Mouse (Mus musculus) intestine, embryonic 14.5 days (tissue): Measurements from ENCODE around the gene Knl1. TPM values are rescaled to one million over a fixed set of nuclear protein-coding genes. Genes with fewer than 3 reads are reported as not detected.
"Not testable (repeated sequence)": the region's sequence is repeated elsewhere in the genome, so short reads cannot be mapped to it uniquely, and the experiment has no call there.

Experiments used
- ATAC-seq: fragments of 200-750 bp; cut with Nextera tagmentation; replicated peaks from 2 replicates; pipeline ENCODE4 v1.8.0; 2017; ENCODE audit warnings: low read depth, moderate number of reproducible peaks, moderate TSS enrichment, moderate library complexity; ENCODE audit not compliant: low FRiP score, low TSS enrichment
- DNase-seq: peaks from one replicate; pipeline ENCODE4 v3.0.0-alpha.2; 2018; ENCODE audit warnings: low spot score
- H3K27ac ChIP-seq: fragments of 300-500 bp; sonication (generic); 2 replicates; pipeline ENCODE4 v1.5.1; 2014; ENCODE audit warnings: low read depth, mild to moderate bottlenecking, control low read depth
- H3K27me3 ChIP-seq: fragments of 300-500 bp; sonication (generic); replicated peaks from 2 replicates; pipeline ENCODE4 v1.6.1; 2014; ENCODE audit warnings: low read length, control low read depth; ENCODE audit not compliant: control insufficient read depth, insufficient read depth
- H3K36me3 ChIP-seq: fragments of 300-500 bp; sonication (generic); 2 replicates; pipeline ENCODE4 v1.6.1; 2014; ENCODE audit warnings: low read length, control low read depth; ENCODE audit not compliant: control insufficient read depth, insufficient read depth
- H3K4me1 ChIP-seq: fragments of 300-500 bp; sonication (generic); replicated peaks from 2 replicates; pipeline ENCODE4 v1.6.1; 2014; ENCODE audit warnings: low read length, control low read depth, mixed read lengths; ENCODE audit not compliant: control insufficient read depth, insufficient read depth
- H3K4me2 ChIP-seq: fragments of 300-500 bp; sonication (generic); 2 replicates; pipeline ENCODE4 v1.6.1; 2014; ENCODE audit warnings: low read length
- H3K4me3 ChIP-seq: fragments of 300-500 bp; sonication (generic); 2 replicates; pipeline ENCODE4 v1.5.1; 2014; ENCODE audit warnings: low read depth, low read length, control low read depth, mixed read lengths
- H3K9ac ChIP-seq: fragments of 300-500 bp; sonication (generic); 2 replicates; pipeline ENCODE4 v1.6.1; 2014; ENCODE audit warnings: mild to moderate bottlenecking, low read length
- H3K9me3 ChIP-seq: fragments of 300-500 bp; sonication (generic); 2 replicates; pipeline ENCODE4 v1.6.1; 2016; ENCODE audit warnings: low read length, control low read depth; ENCODE audit not compliant: control insufficient read depth
- WGBS: fragments of 180-500 bp; shearing (Covaris S2); extraction: QIAGEN DNeasy Blood & Tissue Kit; methylation state at CpG from one replicate; pipeline ENCODE4 v1.1.7; 2014; 5-methylcytosine and 5-hydroxymethylcytosine counted together
- polyA plus RNA-seq: library from polyadenylated mRNA; unstranded; fragments of >200 nt; fragmentation: Nextera tagmentation; extraction: Ambion mirVana; gene quantifications from 2 replicates; pipeline ENCODE4 v1.2.1, GENCODE M21; 2014

Gene Knl1
- polyA plus RNA-seq = 40.5 and 46.5 TPM in 2 replicates

DNA sequence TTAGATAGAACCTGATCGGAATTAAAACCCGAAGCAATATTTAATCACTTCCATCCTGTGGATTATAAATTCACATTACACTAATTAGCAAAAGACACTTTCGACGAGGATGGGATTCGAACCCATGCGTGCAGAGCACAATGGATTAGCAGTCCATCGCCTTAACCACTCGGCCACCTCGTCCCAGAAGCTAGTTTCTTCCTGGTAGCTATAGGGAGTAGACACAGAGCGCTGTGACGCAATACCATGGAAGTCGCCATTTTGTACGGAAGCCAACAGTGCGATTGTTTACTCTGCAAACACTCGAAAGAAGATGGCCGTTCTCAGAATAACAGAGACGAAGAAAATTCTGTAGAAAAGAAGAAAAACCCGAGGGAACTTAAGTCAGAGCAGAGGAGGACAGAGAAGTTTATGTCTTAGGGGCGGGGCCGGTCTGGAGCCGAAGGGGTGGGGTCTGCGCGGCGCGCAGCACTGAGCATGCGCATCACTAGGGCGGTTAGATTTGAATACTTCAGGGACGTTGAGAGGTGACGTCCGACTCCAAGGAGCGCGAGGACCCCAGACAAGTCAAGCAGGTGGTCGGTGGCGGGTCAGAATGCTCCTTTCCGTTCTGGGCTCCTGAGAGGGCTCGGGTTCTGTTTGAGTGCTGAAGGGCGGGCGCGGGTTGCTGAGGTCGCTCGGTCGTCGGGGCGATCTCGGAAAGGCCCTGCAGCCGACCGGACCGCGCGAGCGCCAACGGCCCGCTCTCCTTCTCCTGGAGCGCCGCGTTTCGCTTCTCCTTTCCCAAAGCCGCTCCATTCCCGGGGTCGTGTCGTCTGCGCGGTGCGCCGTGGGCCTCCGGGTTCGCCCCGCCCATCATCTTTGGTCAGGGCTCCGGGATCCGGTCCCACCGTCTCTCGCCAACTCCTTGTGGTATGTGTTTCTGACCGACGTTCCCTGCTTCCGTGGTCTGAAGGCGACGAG is at the start of gene Knl1:
TSS of gene Knl1 (plus strand) at position 471 of the 963 bp plus-strand sequence.
- H3K4me1 ChIP-seq = 0 out of 2 replicates have a peak, but pooled peaks cover 3% of the 10 kb centered on the region
- ATAC-seq (peak; percentile 93), DNase-seq (peak; percentile 100)
- H3K9ac ChIP-seq = peak within 1 kb of the TSS; percentile 76
- under 1% methylated on average over 76 of the region's 77 CpGs for WGBS
- H3K4me2 ChIP-seq = peak within 1 kb of the TSS; percentile 63
- H3K27me3 ChIP-seq = no peaks in the 10 kb centered on the region
- H3K4me3 ChIP-seq = peak within 1 kb of the TSS; percentile 81
- H3K27ac ChIP-seq = peak within 1 kb of the TSS; percentile 92
- no peaks in the 10 kb centered on the region for H3K36me3 ChIP-seq
- H3K9me3 ChIP-seq = no peaks in the 10 kb centered on the region

DNA sequence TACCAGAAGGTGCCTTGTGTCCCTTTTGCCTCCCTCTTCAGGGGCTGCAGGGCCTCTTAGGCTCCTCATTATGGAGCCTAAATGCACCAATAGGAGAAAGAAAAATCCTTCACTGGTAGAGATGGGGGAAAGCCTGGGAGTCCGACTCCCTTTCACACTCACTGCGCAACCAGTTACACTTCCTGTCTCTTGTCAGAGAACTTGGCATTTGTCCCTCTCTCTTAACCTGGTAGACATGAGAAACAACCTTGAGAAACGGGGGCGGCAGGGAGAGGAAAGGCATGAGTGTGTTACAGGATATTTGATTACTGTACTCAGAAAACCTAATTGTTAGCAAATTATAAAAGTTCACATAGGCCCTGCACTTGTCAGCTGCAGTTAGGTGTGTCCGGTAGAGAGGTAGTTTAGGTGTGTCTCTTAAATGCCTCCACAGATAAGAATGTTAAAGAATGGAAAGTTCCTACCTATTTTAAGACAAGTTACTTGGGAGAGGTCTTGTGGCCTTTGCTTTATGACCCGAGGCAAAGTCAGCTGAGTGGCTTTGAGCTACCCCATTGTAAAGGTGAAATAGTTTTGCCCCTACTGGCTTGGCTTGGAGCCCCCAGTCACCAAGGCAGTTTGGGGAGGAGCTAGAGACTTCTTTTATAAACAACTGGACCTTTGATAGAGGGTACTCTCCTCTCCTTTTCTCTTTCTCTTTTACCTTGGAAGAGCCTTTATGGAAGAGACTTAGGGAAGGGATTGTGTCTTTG is 48.6 kb upstream of the Knl1 start:
- H3K9me3 ChIP-seq = no peaks in the 10 kb centered on the region
- no peak overlapping the region for H3K4me2 ChIP-seq
- WGBS = 65% methylated on average over 6 of the region's 6 CpGs
- 0 out of 2 replicates have a peak, but pooled peaks cover 2% of the 10 kb centered on the region for H3K27me3 ChIP-seq
- no peak overlapping the region for H3K4me3 ChIP-seq
- H3K9ac ChIP-seq = no peak overlapping the region
- H3K4me1 ChIP-seq = peaks cover 2% of the 10 kb centered on the region; the same call in 1 of the 2 replicates
- H3K36me3 ChIP-seq = no peaks in the 10 kb centered on the region
- no peak overlapping the region for H3K27ac ChIP-seq
- DNase-seq = no peak
- ATAC-seq = no peak

DNA sequence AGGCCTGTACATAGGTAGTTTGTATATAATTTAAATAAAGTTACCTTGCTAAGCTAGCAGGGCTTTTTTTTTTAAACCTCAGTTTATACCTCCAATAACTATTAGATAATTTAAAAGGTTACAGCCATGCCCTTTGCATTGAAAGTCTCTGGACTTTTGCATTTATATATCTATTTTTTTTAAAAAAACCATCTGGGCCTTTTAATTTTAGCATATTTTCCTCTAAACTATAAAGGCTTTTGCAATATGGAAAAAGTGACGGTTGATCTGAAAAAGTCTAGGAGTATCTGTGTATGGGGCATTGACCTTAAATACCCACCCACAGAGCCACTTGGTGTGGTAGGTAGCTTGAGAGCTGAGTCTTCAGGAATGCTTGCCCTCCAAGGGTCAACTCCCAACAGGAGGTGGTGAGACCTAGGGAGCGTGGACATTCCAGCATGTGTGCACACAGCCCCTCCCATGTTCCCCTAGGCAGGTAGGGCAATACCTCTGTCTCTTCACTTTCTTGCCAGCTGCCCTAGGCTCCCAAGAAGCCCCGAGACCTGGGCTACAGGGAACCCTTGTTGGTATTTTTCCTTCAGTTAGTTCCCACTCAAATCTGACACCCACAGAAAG is 47.8 kb upstream of the Knl1 start:
- Histone ChIP-seq H3K27me3 (0 out of 2 replicates have a peak, but pooled peaks cover 2% of the 10 kb centered on the region), H3K27ac (no peak overlapping the region), H3K4me2 (no peak overlapping the region), H3K4me3 (no peak overlapping the region), H3K4me1 (peaks cover 2% of the 10 kb centered on the region; the same call in 1 of the 2 replicates), H3K36me3 (no peaks in the 10 kb centered on the region), H3K9me3 (no peaks in the 10 kb centered on the region), H3K9ac (no peak overlapping the region)
- 75% methylated on average over 3 of the region's 3 CpGs for WGBS
- no peak for ATAC-seq
- DNase-seq = no peak

DNA sequence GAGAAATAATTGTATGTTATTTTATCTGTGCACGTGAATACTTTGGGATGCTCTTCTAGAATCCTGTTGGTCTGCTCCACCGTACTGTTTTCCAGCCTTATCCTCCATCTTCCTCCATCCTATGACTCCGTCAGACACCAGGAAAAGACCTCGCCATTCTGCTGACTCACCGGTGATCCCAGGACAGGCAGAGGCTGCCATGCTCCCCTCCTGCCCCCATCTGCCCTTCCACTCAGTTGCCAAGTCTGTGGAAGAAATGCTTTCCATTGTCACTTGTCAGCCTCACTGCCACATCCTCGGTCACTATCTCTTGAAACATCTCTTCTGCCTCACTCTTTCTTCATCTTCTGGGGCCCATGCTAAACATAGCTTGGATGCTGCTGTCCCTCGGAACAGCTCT is 40.0 kb upstream of the Knl1 start:
- no peak overlapping the region for H3K4me3 ChIP-seq
- no peaks in the 10 kb centered on the region for H3K27me3 ChIP-seq
- no peaks in the 10 kb centered on the region for H3K4me1 ChIP-seq
- H3K9me3 ChIP-seq = no peaks in the 10 kb centered on the region
- H3K36me3 ChIP-seq = no peaks in the 10 kb centered on the region
- no peak overlapping the region for H3K27ac ChIP-seq
- no peak for ATAC-seq
- DNase-seq = no peak
- no peak overlapping the region for H3K9ac ChIP-seq
- 83% methylated on average over 7 of the region's 7 CpGs for WGBS
- H3K4me2 ChIP-seq = no peak overlapping the region

DNA sequence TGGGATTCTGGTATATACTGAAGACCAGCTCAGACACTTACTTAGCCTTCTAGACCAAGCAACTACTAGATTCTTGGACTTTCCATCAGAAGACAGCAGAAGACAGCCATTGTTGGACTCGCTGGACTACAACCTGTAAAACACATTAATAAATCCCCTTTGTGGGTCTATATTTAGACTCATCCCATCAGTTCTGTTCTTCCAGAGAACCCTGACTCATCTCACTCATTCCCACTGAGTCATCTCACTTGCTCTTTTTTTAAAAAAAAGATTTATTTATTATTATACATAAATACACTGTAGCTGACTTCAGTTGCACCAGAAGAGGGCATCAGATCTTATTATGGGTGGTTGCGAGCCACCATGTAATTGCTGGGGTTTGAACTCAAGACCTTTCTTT is 37.5 kb upstream of the Knl1 start:
- Histone ChIP-seq H3K9ac (no peak overlapping the region), H3K36me3 (no peaks in the 10 kb centered on the region), H3K27me3 (no peaks in the 10 kb centered on the region), H3K9me3 (no peaks in the 10 kb centered on the region), H3K4me1 (no peaks in the 10 kb centered on the region), H3K4me2 (no peak overlapping the region), H3K4me3 (no peak overlapping the region), H3K27ac (no peak overlapping the region)
- DNase-seq (no peak), ATAC-seq (no peak)
- WGBS = 94% methylated on average over 2 of the region's 2 CpGs

DNA sequence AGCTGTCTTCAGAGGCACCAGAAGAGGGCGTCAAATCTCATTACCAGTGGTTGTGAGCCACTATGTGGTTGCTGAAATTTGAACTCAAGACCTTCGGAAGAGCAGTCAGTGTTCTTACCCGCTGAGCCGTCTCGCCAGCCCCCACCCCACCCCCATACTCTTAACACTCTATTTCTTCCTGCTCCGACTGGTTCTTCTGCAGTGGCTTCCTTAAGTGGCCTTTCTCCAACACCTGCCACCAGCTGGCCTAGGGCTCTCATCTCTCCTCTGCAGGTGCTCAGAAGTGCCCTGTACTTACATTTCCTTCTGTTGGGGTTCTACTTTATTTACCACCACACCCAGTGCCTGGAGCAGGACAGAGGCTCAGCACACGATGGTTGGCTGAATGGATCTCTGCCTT is 31.9 kb upstream of the Knl1 start:
- 76% methylated on average over 7 of the region's 7 CpGs for WGBS
- no peaks in the 10 kb centered on the region; the same call in 1 of the 2 replicates for H3K4me1 ChIP-seq
- peaks cover 18% of the 10 kb centered on the region for H3K36me3 ChIP-seq
- ATAC-seq (no peak), DNase-seq (no peak)
- no peak overlapping the region for H3K4me3 ChIP-seq
- H3K4me2 ChIP-seq = no peak overlapping the region
- H3K27me3 ChIP-seq = no peaks in the 10 kb centered on the region
- no peak overlapping the region for H3K27ac ChIP-seq
- no peaks in the 10 kb centered on the region for H3K9me3 ChIP-seq
- no peak overlapping the region for H3K9ac ChIP-seq

DNA sequence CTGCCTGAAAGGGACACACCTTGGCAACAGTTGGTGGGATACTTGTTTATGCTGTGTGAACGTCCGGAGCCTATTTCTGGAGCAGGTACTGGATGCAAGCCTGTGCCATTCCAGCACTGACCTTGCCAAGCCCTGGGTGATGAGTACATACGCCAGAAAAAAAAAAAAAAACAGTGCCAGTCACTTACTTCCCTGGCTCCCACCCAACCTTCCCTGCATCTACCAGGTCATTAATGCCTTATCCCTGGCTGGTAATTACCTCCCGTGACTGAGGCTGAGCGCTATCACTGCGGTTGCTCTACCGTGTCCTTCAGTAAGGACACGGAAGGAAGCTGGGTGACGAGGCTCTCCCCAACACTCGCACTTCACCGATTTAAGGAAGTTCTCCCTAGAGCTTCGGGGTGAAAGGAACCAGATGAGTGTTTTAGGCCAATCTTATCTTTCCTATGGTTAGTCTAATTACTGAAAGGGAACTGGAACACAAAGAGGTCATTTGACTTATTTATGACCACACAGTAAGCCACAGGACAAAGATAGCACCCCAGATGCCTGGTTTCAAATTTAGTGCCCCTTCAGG is 31.2 kb upstream of the Knl1 start:
- Histone ChIP-seq H3K4me2 (no peak overlapping the region), H3K36me3 (peaks cover 23% of the 10 kb centered on the region), H3K9ac (no peak overlapping the region), H3K9me3 (no peaks in the 10 kb centered on the region), H3K4me1 (no peaks in the 10 kb centered on the region; the same call in 1 of the 2 replicates), H3K4me3 (no peak overlapping the region), H3K27me3 (no peaks in the 10 kb centered on the region), H3K27ac (no peak overlapping the region)
- 68% methylated on average over 12 of the region's 12 CpGs for WGBS
- ATAC-seq (no peak), DNase-seq (no peak)

DNA sequence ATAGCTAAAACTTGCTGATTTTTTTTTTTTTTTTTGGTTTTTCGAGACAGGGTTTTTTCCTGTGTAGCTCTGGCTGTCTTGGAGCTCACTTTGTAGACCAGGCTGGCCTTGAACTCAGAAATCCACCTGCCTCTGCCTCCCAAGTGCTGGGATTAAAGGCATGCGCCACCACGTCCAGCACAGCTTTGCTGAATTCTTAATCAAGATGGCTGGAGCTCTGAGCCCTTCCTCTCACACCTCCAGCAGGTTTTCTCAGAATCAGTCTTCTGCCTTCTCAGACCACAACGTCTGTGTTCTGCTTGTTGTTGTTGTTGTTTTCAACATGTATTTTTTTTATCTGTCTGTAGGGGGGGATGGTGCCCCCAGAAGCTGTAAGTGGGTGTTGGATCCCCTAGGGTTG is 30.6 kb upstream of the Knl1 start:
- peaks cover 29% of the 10 kb centered on the region for H3K36me3 ChIP-seq
- not testable (repeated sequence) for H3K4me1 ChIP-seq, H3K9ac ChIP-seq, DNase-seq, ATAC-seq, H3K4me3 ChIP-seq, H3K27me3 ChIP-seq, H3K4me2 ChIP-seq, H3K27ac ChIP-seq, H3K9me3 ChIP-seq
- WGBS = 76% methylated on average over 4 of the region's 4 CpGs
